Mouse (Mus musculus) heart, embryonic 12.5 days (tissue): ENCODE data around the gene Hist1h2af. TPM values are rescaled to one million over a fixed set of nuclear protein-coding genes. Genes with fewer than 3 reads are reported as not detected.

Experiments used
- ATAC-seq: fragments of 200-750 bp; cut with Nextera tagmentation; 2 replicates; pipeline ENCODE4 v1.8.0; 2017; ENCODE audit warnings: moderate TSS enrichment, moderate library complexity; ENCODE audit not compliant: insufficient number of reproducible peaks, low FRiP score
- H3K27ac ChIP-seq: fragments of 300-500 bp; sonication (generic); 2 replicates; pipeline ENCODE4 v1.5.1; 2016; ENCODE audit warnings: mild to moderate bottlenecking, moderate library complexity; ENCODE audit not compliant: poor library complexity, severe bottlenecking
- H3K27me3 ChIP-seq: fragments of 300-500 bp; sonication (generic); replicated peaks from 2 replicates; pipeline ENCODE4 v1.6.1; 2016; ENCODE audit warnings: mild to moderate bottlenecking, moderate library complexity
- H3K36me3 ChIP-seq: fragments of 300-500 bp; sonication (generic); 2 replicates; pipeline ENCODE4 v1.6.1; 2016; ENCODE audit warnings: mild to moderate bottlenecking, moderate library complexity
- H3K4me1 ChIP-seq: fragments of 300-500 bp; sonication (generic); replicated peaks from 2 replicates; pipeline ENCODE4 v1.6.1; 2016; ENCODE audit warnings: mild to moderate bottlenecking
- H3K4me2 ChIP-seq: fragments of 300-500 bp; sonication (generic); 2 replicates; pipeline ENCODE4 v1.6.1; 2016; ENCODE audit warnings: mild to moderate bottlenecking, moderate library complexity
- H3K4me3 ChIP-seq: fragments of 300-500 bp; sonication (generic); 2 replicates; pipeline ENCODE4 v1.5.1; 2016; ENCODE audit warnings: mild to moderate bottlenecking
- H3K9ac ChIP-seq: fragments of 300-500 bp; sonication (generic); 2 replicates; pipeline ENCODE4 v1.6.1; 2016; ENCODE audit warnings: mild to moderate bottlenecking, moderate library complexity
- H3K9me3 ChIP-seq: fragments of 300-500 bp; sonication (generic); replicated peaks from 2 replicates; pipeline ENCODE4 v1.6.1; 2016; ENCODE audit warnings: mild to moderate bottlenecking, moderate library complexity
- WGBS: fragments of 180-500 bp; shearing (Covaris S2); methylation state at CpG from one replicate; pipeline ENCODE4 v1.1.7; 2016; 5-methylcytosine and 5-hydroxymethylcytosine counted together
- polyA plus RNA-seq: library from polyadenylated mRNA; unstranded; fragments of >200 nt; fragmentation: Nextera tagmentation; extraction: Ambion mirVana; gene quantifications from 2 replicates; pipeline ENCODE4 v1.2.1, GENCODE M21; 2016

Gene Hist1h2af
- polyA plus RNA-seq, 1 experiment from 2014 or later: 2.7 TPM

GRCm38 (mm10) chr13:23515826-23516620 lies 17.7 kb upstream of the Hist1h2af start:
- Histone ChIP-seq H3K4me2 (peak overlapping the region; percentile 64), H3K9ac (peak overlapping the region; percentile 43; the same call in 1 of the 2 replicates), H3K4me3 (peak overlapping the region; percentile 40), H3K27ac (no peak overlapping the region), H3K36me3 (no peaks in the 10 kb centered on the region), H3K27me3 (no peaks in the 10 kb centered on the region), H3K9me3 (no peaks in the 10 kb centered on the region), H3K4me1 (0 out of 2 replicates have a peak, but pooled peaks cover 8% of the 10 kb centered on the region)
- 48% methylated on average over 15 of the region's 15 CpGs for WGBS
- ATAC-seq: no peak

GRCm38 (mm10) chr13:23516822-23517602 lies 16.7 kb upstream of the Hist1h2af start:
- ATAC-seq: peak; percentile 60
- under 1% methylated on average over 19 of the region's 19 CpGs for WGBS

GRCm38 (mm10) chr13:23517603-23518294 lies 16.0 kb upstream of the Hist1h2af start:
- Histone ChIP-seq H3K27me3 (no peaks in the 10 kb centered on the region), H3K9ac (peak overlapping the region; percentile 48; the same call in 1 of the 2 replicates), H3K9me3 (no peaks in the 10 kb centered on the region), H3K4me3 (peak overlapping the region; percentile 59), H3K4me1 (0 out of 2 replicates have a peak, but pooled peaks cover 8% of the 10 kb centered on the region), H3K27ac (peak overlapping the region; percentile 70), H3K4me2 (peak overlapping the region; percentile 80), H3K36me3 (no peaks in the 10 kb centered on the region)
- WGBS: under 1% methylated on average over 27 of the region's 27 CpGs
- ATAC-seq: peak; percentile 86

More at GRCm38 (mm10) chr13:23516822-23517602, 16.7 kb upstream of the Hist1h2af start:
- H3K36me3 ChIP-seq: no peaks in the 10 kb centered on the region
- H3K27me3 ChIP-seq: no peaks in the 10 kb centered on the region
- H3K4me1 ChIP-seq: 0 out of 2 replicates have a peak, but pooled peaks cover 8% of the 10 kb centered on the region
- H3K9me3 ChIP-seq: no peaks in the 10 kb centered on the region
- H3K27ac ChIP-seq: peak overlapping the region; percentile 70
- peak overlapping the region; percentile 80 for H3K4me2 ChIP-seq
- no peak overlapping the region for H3K9ac ChIP-seq
- peak overlapping the region; percentile 59 for H3K4me3 ChIP-seq

- peak overlapping the region; percentile 59 for H3K4me3 ChIP-seq
- no peaks in the 10 kb centered on the region for H3K27me3 ChIP-seq
- no peak overlapping the region for H3K27ac ChIP-seq
- under 1% methylated on average over 6 of the region's 6 CpGs for WGBS
- no peaks in the 10 kb centered on the region for H3K9me3 ChIP-seq
- H3K36me3 ChIP-seq: no peaks in the 10 kb centered on the region
- ATAC-seq: no peak
- peak overlapping the region; percentile 80 for H3K4me2 ChIP-seq
- H3K4me1 ChIP-seq: 0 out of 2 replicates have a peak, but pooled peaks cover 8% of the 10 kb centered on the region
- peak overlapping the region; percentile 48; the same call in 1 of the 2 replicates for H3K9ac ChIP-seq
Measured at GRCm38 (mm10) chr13:23518295-23518603, 15.5 kb upstream of the Hist1h2af start.

- ATAC-seq: peak; percentile 58; the same call in 1 of the 2 replicates
- Histone ChIP-seq H3K4me2 (peak overlapping the region; percentile 66), H3K9ac (0 out of 2 replicates have a peak overlapping the region, but pooled peaks have one; percentile 45), H3K36me3 (no peaks in the 10 kb centered on the region), H3K4me3 (peak overlapping the region; percentile 49), H3K4me1 (0 out of 2 replicates have a peak, but pooled peaks cover 8% of the 10 kb centered on the region), H3K27ac (peak overlapping the region; percentile 43; the same call in 1 of the 2 replicates), H3K9me3 (no peaks in the 10 kb centered on the region), H3K27me3 (no peaks in the 10 kb centered on the region)
- 1% methylated on average over 6 of the region's 6 CpGs for WGBS
Measured at GRCm38 (mm10) chr13:23518885-23519284, 14.8 kb upstream of the Hist1h2af start.

- Histone ChIP-seq H3K27me3 (no peaks in the 10 kb centered on the region), H3K4me2 (peak overlapping the region; percentile 66), H3K27ac (peak overlapping the region; percentile 43; the same call in 1 of the 2 replicates), H3K4me3 (peak overlapping the region; percentile 49), H3K9me3 (no peaks in the 10 kb centered on the region), H3K9ac (0 out of 2 replicates have a peak overlapping the region, but pooled peaks have one; percentile 45), H3K36me3 (no peaks in the 10 kb centered on the region), H3K4me1 (0 out of 2 replicates have a peak, but pooled peaks cover 8% of the 10 kb centered on the region)
- ATAC-seq: peak; percentile 22; the same call in 1 of the 2 replicates
- under 1% methylated on average over 10 of the region's 10 CpGs for WGBS
Measured at GRCm38 (mm10) chr13:23519416-23519815, 14.3 kb upstream of the Hist1h2af start.

GRCm38 (mm10) chr13:23521703-23522102 lies 12.0 kb upstream of the Hist1h2af start:
- peak overlapping the region; percentile 48 for H3K4me2 ChIP-seq
- no peak overlapping the region for H3K9ac ChIP-seq
- no peaks in the 10 kb centered on the region for H3K27me3 ChIP-seq
- H3K9me3 ChIP-seq: no peaks in the 10 kb centered on the region
- peaks cover 9% of the 10 kb centered on the region for H3K4me1 ChIP-seq
- WGBS: 3% methylated on average over 14 of the region's 14 CpGs
- no peak overlapping the region for H3K27ac ChIP-seq
- H3K4me3 ChIP-seq: peak overlapping the region; percentile 12; the same call in 1 of the 2 replicates
- ATAC-seq: 0 out of 2 replicates have a peak, but pooled peaks have one; percentile 44
- H3K36me3 ChIP-seq: no peaks in the 10 kb centered on the region

GRCm38 (mm10) chr13:23523976-23524375 lies 9.7 kb upstream of the Hist1h2af start:
- Histone ChIP-seq H3K9me3 (no peaks in the 10 kb centered on the region), H3K36me3 (no peaks in the 10 kb centered on the region), H3K27ac (no peak overlapping the region), H3K27me3 (no peaks in the 10 kb centered on the region), H3K9ac (no peak overlapping the region), H3K4me1 (peaks cover 16% of the 10 kb centered on the region), H3K4me2 (no peak overlapping the region), H3K4me3 (no peak overlapping the region)
- 47% methylated on average over 5 of the region's 5 CpGs for WGBS
- ATAC-seq: no peak

GRCm38 (mm10) chr13:23524654-23525053 lies 9.1 kb upstream of the Hist1h2af start:
- Histone ChIP-seq H3K4me3 (no peak overlapping the region), H3K9ac (no peak overlapping the region), H3K4me2 (no peak overlapping the region), H3K4me1 (peaks cover 18% of the 10 kb centered on the region), H3K36me3 (no peaks in the 10 kb centered on the region), H3K27ac (no peak overlapping the region), H3K27me3 (no peaks in the 10 kb centered on the region), H3K9me3 (no peaks in the 10 kb centered on the region)
- 9% methylated on average over 5 of the region's 5 CpGs for WGBS
- no peak for ATAC-seq

GRCm38 (mm10) chr13:23525901-23526300 lies 7.8 kb upstream of the Hist1h2af start:
- no peak overlapping the region for H3K27ac ChIP-seq
- H3K4me1 ChIP-seq: peaks cover 15% of the 10 kb centered on the region
- H3K9me3 ChIP-seq: no peaks in the 10 kb centered on the region
- no peak for ATAC-seq
- peak overlapping the region; percentile 65 for H3K4me2 ChIP-seq
- H3K36me3 ChIP-seq: no peaks in the 10 kb centered on the region
- no peaks in the 10 kb centered on the region for H3K27me3 ChIP-seq
- 1% methylated on average over 10 of the region's 10 CpGs for WGBS
- peak overlapping the region; percentile 51 for H3K4me3 ChIP-seq
- no peak overlapping the region for H3K9ac ChIP-seq
